Mouse (Mus musculus) heart, embryonic 15.5 days (tissue): ENCODE results near the gene Taf6l. TPM values are rescaled to one million over a fixed set of nuclear protein-coding genes. Genes with fewer than 3 reads are reported as not detected.

Experiments
- ATAC-seq: fragments of 200-750 bp; cut with Nextera tagmentation; replicated peaks from 2 replicates; pipeline ENCODE4 v1.8.0; 2017; ENCODE audit warnings: low read depth, moderate TSS enrichment; ENCODE audit not compliant: insufficient number of reproducible peaks, insufficient read depth, low FRiP score
- H3K27ac ChIP-seq: fragments of 300-500 bp; sonication (generic); 2 replicates; pipeline ENCODE4 v1.5.1; 2015; ENCODE audit warnings: mild to moderate bottlenecking, inconsistent platforms
- H3K27me3 ChIP-seq: fragments of 300-500 bp; sonication (generic); 2 replicates; pipeline ENCODE4 v1.6.1; 2015; ENCODE audit warnings: inconsistent platforms
- H3K36me3 ChIP-seq: fragments of 300-500 bp; sonication (generic); 2 replicates; pipeline ENCODE4 v1.6.1; 2015; ENCODE audit warnings: mild to moderate bottlenecking, inconsistent platforms
- H3K4me1 ChIP-seq: fragments of 300-500 bp; sonication (generic); replicated peaks from 2 replicates; pipeline ENCODE4 v1.6.1; 2015; ENCODE audit warnings: inconsistent platforms
- H3K4me2 ChIP-seq: fragments of 300-500 bp; sonication (generic); 2 replicates; pipeline ENCODE4 v1.6.1; 2015; ENCODE audit warnings: inconsistent platforms, mild to moderate bottlenecking, moderate library complexity
- H3K4me3 ChIP-seq: fragments of 300-500 bp; sonication (generic); 2 replicates; pipeline ENCODE4 v1.5.1; 2015; ENCODE audit warnings: mild to moderate bottlenecking, inconsistent platforms
- H3K9ac ChIP-seq: fragments of 300-500 bp; sonication (generic); 2 replicates; pipeline ENCODE4 v1.6.1; 2015; ENCODE audit warnings: mild to moderate bottlenecking, inconsistent platforms
- H3K9me3 ChIP-seq: fragments of 300-500 bp; sonication (generic); replicated peaks from 2 replicates; pipeline ENCODE4 v1.6.1; 2016; ENCODE audit warnings: inconsistent platforms
- WGBS: fragments of 180-500 bp; shearing (Covaris S2); methylation state at CpG from one replicate; pipeline ENCODE4 v1.1.7; 2015; ENCODE audit warnings: mixed read lengths; 5-methylcytosine and 5-hydroxymethylcytosine counted together
- polyA plus RNA-seq: library from polyadenylated mRNA; unstranded; fragments of >200 nt; fragmentation: Nextera tagmentation; extraction: Ambion mirVana; gene quantifications from 2 replicates; pipeline ENCODE4 v1.2.1, GENCODE M21; 2015

The Taf6l gene
- polyA plus RNA-seq, 1 experiment from 2014 or later = 15.4 TPM

DNA sequence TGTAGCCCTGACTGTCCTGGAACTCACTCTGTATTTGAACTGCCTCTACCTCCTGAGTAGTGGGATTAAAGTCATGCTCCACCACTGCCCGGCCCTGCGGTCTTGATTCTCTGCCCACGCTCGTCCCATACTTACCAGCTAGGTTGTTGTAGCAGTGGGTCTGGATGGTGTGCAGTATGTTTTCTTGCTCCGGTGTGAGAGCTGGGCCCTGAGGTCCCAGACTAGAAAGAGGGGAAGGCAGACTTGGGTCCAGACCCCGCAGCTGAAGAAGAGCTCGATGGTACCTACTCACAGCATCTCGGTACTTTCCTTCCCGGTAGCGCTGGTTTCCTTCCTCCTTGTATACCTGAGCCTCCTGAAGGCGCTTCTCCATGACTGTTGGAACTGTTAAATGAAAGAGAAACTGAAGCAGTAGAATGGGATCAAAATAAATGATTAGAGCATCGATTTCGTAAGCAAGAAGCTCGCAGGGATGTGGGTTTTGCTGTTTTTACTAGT, 32.1 kb upstream of the Taf6l start:
- Histone ChIP-seq H3K4me1 (peaks cover 37% of the 10 kb centered on the region), H3K36me3 (peaks cover 19% of the 10 kb centered on the region), H3K27ac (peak overlapping the region; percentile 99), H3K27me3 (no peaks in the 10 kb centered on the region), H3K4me2 (peak overlapping the region; percentile 83), H3K9ac (peak overlapping the region; percentile 65), H3K4me3 (peak overlapping the region; percentile 91), H3K9me3 (no peaks in the 10 kb centered on the region)
- WGBS = 18% methylated on average over 14 of the region's 14 CpGs
- no peak for ATAC-seq

DNA sequence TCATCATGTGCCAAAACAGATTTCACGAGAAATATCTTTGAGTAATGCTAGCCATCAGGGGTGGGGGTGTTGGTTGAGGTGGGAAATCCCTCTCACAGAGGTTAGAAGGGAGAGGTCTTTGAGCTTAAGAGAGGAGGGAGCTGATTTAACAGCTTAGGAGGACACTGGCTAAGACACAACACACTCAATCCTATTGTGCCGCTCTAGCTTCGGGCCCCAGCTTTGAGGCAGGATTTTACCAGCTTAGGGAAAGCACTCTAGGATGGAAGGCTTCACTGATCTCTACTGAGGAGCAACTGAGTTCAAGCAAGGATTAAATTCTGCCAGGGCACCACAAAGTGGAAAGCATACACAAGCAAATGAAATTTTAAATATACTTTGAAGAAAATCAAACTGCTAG, 30.8 kb upstream of the Taf6l start:
- no peak overlapping the region for H3K4me3 ChIP-seq
- no peak overlapping the region for H3K27ac ChIP-seq
- peaks cover 23% of the 10 kb centered on the region for H3K4me1 ChIP-seq
- 75% methylated on average over 3 of the region's 3 CpGs for WGBS
- peaks cover 24% of the 10 kb centered on the region for H3K36me3 ChIP-seq
- H3K27me3 ChIP-seq = no peaks in the 10 kb centered on the region
- H3K4me2 ChIP-seq = peak overlapping the region; percentile 1; the same call in 1 of the 2 replicates
- no peaks in the 10 kb centered on the region for H3K9me3 ChIP-seq
- no peak overlapping the region for H3K9ac ChIP-seq
- no peak for ATAC-seq

DNA sequence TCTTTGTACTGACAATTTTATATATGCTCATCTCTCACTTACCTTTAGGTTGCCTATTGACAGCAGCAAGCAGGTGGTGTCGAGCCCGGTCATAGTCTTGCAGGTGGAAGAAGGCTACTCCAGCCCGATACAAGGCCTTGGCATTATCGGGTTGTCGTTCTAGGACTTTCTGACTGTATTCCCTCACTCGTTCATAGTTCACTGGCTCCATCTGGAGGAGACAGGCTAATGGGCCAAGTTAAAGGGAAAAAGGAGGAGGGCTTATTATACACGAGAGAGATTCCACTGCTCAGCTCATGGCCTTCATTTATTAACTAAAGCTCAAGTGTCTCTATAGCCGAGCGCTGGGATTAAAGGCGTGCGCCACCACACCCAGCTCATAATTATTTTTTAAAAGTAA, 29.6 kb upstream of the Taf6l start:
- Histone ChIP-seq H3K27me3 (no peaks in the 10 kb centered on the region), H3K4me3 (no peak overlapping the region), H3K9me3 (no peaks in the 10 kb centered on the region), H3K36me3 (peaks cover 34% of the 10 kb centered on the region), H3K9ac (no peak overlapping the region), H3K4me1 (peaks cover 19% of the 10 kb centered on the region), H3K4me2 (no peak overlapping the region), H3K27ac (no peak overlapping the region)
- no peak for ATAC-seq
- 79% methylated on average over 11 of the region's 11 CpGs for WGBS

DNA sequence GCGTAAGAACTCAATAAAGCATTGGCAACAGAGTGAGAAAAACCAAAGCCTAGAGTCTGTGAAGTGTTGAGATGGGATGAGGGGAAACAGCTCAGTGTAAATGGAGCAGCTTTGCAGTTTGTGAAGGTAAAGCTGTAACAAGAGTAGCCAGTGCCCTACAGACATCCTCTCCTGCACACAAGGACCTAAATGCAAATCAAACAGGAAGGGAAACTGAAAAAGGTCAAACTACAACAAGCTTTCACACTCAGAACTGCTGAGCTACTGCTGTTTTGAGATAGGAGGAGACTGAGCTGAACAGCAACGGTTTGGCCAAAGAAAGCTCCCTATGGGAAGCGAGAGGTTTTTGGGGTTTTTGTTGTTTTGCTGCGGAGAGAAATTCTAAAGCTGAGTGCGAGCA, 20.6 kb upstream of the Taf6l start:
- no peak for ATAC-seq
- Histone ChIP-seq H3K9me3 (no peaks in the 10 kb centered on the region), H3K9ac (no peak overlapping the region), H3K4me1 (peaks cover 9% of the 10 kb centered on the region), H3K4me3 (no peak overlapping the region), H3K27ac (no peak overlapping the region), H3K4me2 (no peak overlapping the region), H3K36me3 (peaks cover 57% of the 10 kb centered on the region), H3K27me3 (no peaks in the 10 kb centered on the region)
- WGBS = 94% methylated on average over 5 of the region's 5 CpGs

DNA sequence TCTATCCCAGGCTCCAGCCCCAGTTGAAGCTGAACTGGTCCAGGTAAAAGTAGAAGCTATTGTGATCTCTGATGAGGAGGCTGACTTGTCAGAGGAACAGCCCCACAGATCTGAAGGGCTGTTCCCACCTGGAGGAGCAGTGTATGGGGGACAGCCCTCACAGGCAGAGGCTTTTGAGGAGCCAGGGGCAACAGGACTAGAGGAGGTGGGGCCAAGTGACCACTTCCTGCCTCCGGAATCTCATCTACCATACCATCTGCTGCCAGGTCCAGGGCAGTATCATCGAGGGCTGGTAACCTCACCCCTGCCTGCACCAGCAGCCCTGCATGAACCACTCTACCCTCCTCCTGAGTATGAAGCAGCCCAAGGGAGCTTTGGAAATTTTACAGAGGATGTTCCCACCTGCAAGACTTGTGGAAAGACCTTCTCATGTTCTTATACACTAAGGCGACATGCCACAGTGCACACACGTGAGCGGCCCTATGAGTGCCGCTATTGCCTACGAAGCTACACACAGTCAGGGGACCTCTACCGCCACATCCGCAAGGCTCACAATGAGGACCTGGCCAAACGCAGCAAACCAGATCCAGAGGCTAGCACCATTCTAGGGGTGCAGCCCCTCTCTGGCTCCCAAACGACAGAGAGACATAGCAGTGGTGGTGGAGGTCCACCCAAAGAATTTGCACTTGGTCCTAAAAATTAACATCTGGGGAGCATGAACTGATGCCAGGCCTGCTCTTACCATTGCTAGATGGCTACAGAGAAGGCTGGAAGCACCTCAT, 17.9 kb upstream of the Taf6l start:
- Histone ChIP-seq H3K27me3 (no peaks in the 10 kb centered on the region), H3K4me1 (peaks cover 12% of the 10 kb centered on the region), H3K9ac (no peak overlapping the region), H3K36me3 (peaks cover 36% of the 10 kb centered on the region), H3K4me2 (no peak overlapping the region), H3K27ac (no peak overlapping the region), H3K9me3 (no peaks in the 10 kb centered on the region), H3K4me3 (no peak overlapping the region)
- WGBS = 86% methylated on average over 11 of the region's 11 CpGs
- no peak for ATAC-seq

DNA sequence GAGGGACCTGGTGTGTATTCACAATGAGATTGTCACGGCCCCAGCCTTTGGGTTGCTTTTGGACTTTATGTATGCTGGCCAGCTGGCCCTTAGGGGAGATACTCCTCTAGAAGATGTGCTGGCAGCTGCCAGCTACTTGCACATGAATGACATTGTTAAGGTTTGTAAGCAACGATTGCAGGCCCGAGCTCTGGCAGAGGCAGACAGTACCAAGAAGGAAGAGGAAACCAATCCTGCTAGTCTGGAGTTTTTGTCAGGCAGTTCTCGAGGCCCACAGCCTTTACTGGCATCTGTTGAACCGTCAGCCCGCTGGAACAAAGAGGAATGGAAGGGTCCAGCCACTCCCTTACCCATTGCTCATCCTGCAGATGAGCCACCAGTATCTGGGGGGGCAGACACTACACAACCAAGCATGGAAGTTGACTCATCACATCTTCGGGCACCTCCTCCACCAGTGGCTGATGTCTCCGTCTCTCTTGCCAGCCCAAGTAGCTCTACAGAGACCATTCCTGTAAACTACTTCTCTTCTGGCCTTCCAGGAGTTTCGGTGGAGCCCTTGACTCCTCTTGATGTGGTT, 17.1 kb upstream of the Taf6l start:
- peaks cover 30% of the 10 kb centered on the region for H3K36me3 ChIP-seq
- peak overlapping the region; percentile 65 for H3K4me2 ChIP-seq
- H3K4me1 ChIP-seq = peaks cover 12% of the 10 kb centered on the region
- peak overlapping the region; percentile 71 for H3K4me3 ChIP-seq
- peak overlapping the region; percentile 62; the same call in 1 of the 2 replicates for H3K9ac ChIP-seq
- H3K9me3 ChIP-seq = no peaks in the 10 kb centered on the region
- H3K27ac ChIP-seq = peak overlapping the region; percentile 87; the same call in 1 of the 2 replicates
- no peaks in the 10 kb centered on the region for H3K27me3 ChIP-seq
- no peak for ATAC-seq
- 87% methylated on average over 9 of the region's 9 CpGs for WGBS

DNA sequence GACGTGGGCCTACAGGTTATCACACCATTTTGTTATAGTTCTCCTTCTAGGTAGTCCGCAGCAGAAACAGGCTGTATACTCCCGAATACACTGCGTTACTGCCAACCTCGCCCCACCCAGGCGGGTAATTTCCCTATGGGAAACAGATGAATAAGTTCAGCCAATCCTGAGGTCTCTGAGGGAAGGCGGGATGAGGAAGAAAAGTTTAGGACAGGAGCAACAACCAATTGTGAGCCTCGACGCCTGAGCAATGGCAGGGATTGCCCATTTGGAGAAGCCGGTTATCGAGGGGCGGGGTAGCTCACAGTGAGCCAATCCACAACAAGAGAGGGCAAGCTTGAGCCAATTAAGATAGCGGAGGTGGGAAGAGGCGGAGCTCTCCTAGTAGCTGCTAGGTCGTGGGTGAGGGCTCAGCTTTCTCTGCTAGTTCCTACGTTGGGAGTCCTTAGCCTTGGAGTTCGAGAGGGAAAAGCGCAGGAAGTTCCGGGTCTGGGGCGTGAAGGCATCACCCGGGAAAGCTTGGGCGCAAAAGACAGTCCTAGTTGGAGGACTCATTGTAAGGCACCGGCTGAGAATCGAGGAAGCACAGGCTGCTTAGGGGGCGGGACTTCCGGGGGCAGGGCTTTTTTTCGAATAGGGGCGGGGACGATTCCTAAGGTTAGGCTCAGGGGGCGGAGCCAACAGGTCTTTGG, 16.1 kb upstream of the Taf6l start, which contains the start of gene Zbtb3:
TSS of gene Zbtb3 (plus strand) at position 426 of the 692 bp plus-strand sequence.
- no peaks in the 10 kb centered on the region for H3K9me3 ChIP-seq
- under 1% methylated on average over 30 of the region's 30 CpGs for WGBS
- peak within 1 kb of the TSS; percentile 87 for H3K27ac ChIP-seq
- ATAC-seq = peak; percentile 96
- H3K27me3 ChIP-seq = no peaks in the 10 kb centered on the region
- peak within 1 kb of the TSS; percentile 71 for H3K4me3 ChIP-seq
- peak within 1 kb of the TSS; percentile 62 for H3K9ac ChIP-seq
- H3K36me3 ChIP-seq = peaks cover 20% of the 10 kb centered on the region
- H3K4me1 ChIP-seq = peaks cover 19% of the 10 kb centered on the region
- H3K4me2 ChIP-seq = peak within 1 kb of the TSS; percentile 65

DNA sequence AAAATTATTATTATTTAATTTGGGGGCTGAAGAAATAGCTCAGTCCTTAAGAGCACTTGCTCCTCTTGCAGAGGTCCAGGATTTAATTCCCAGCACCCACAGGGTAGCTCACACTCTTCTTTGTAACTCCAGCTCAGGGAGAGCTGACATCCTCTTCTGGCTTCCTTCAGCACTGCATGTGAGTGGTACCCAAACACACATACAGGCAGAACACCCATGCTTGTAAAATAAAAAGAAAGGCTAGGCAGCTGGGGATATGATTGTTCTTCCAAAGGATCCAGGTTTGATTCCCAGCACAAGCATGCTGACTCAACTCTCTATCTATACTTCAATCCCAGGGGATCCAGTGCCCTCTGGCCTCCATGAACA, 12.7 kb upstream of the Taf6l start:
- Histone ChIP-seq H3K27ac (no peak overlapping the region), H3K9me3 (no peaks in the 10 kb centered on the region), H3K36me3 (peaks cover 16% of the 10 kb centered on the region), H3K9ac (no peak overlapping the region), H3K4me3 (peak overlapping the region; percentile 89), H3K4me1 (peaks cover 21% of the 10 kb centered on the region), H3K27me3 (no peaks in the 10 kb centered on the region), H3K4me2 (peak overlapping the region; percentile 72)
- no peak for ATAC-seq

DNA sequence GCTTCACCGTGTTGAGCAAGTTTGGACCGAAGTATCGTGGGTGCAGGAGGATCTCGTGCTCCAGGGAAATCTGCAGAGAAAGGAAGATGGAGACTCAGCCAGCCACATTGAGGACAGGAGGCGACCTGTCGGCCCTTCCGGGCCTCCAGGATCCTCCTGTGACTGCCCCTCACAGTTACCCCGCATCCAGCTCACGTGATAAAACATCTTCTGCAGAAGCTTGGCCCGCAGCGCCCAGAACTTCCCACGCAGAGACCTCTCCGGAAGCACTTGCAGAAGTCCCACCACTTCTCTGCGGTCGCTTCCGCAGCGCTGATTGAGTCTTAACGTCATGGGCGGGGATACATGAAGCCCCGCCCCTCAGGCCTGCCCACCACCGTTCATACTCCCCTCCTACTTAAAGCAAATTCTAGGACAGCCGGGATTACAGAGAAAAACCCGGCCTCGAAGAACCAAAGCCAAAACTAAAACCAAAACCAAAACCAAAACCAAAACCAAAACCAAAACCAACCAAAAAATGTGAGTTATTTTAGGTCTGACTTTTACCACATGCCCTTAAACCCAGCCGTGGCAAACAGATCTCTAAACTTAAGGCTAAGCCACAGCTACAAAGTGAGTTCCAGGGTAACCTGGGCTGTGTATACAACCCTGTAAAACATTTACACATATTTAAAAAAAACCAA, 12.2 kb upstream of the Taf6l start, which contains the start of gene Polr2g:
TSS of gene Polr2g (minus strand) at position 314 of the 683 bp plus-strand sequence.
- H3K9me3 ChIP-seq = no peaks in the 10 kb centered on the region
- ATAC-seq = peak; percentile 76

DNA sequence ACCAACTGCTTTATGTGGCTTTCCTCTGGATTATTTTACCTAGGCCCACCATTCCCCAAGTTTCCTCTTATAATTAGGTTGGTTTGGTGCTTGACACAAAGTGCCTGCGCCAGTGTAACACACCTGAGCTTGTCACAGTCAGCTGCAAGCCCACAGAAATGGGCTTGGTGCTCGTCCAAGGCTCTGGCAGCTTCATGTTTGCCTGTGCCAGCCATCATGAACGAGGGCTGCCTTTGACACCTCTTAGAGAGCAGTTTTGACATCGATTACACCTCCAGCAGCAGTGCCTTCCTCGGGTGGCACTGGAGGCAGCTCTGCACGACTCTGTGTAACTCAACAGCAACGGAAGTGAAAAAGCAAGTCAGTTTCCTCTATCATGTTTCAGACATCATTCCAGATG, 4.0 kb upstream of the Taf6l start:
- peaks cover 34% of the 10 kb centered on the region for H3K36me3 ChIP-seq
- peaks cover 10% of the 10 kb centered on the region for H3K4me1 ChIP-seq
- no peak for ATAC-seq
- H3K9me3 ChIP-seq = no peaks in the 10 kb centered on the region
- no peak overlapping the region for H3K9ac ChIP-seq
- WGBS = 72% methylated on average over 7 of the region's 7 CpGs
- no peak overlapping the region for H3K27ac ChIP-seq
- H3K27me3 ChIP-seq = no peaks in the 10 kb centered on the region
- no peak overlapping the region for H3K4me3 ChIP-seq
- no peak overlapping the region for H3K4me2 ChIP-seq

More for the DNA sequence above, 12.2 kb upstream of the Taf6l start, which contains the start of gene Polr2g:
- WGBS = 2% methylated on average over 25 of the region's 25 CpGs
- no peaks in the 10 kb centered on the region for H3K27me3 ChIP-seq
- peak within 1 kb of the TSS; percentile 85 for H3K9ac ChIP-seq
- H3K4me2 ChIP-seq = peak within 1 kb of the TSS; percentile 72
- peak within 1 kb of the TSS; percentile 89 for H3K4me3 ChIP-seq
- peaks cover 19% of the 10 kb centered on the region for H3K4me1 ChIP-seq
- peaks cover 21% of the 10 kb centered on the region for H3K36me3 ChIP-seq
- H3K27ac ChIP-seq = peak within 1 kb of the TSS; percentile 68

DNA sequence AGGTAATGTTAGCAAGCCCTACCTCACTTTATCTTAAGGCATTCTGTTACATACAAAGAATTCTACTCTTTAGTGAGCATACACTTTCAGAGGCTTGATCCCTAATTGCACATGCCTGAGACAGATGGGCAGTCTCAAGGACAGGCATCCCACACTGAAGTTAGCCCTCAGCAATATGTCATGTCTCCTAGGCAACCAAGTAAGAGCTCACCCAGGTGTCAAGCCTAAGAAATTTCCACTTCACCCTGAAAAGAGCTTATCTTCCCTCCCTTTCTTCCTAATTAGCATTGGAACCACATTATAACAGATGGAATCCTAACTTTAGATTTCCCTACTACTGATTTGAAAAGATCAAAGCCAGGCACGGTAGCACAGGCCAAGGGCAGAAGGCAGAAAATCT, 3.0 kb upstream of the Taf6l start:
- Histone ChIP-seq H3K36me3 (peaks cover 24% of the 10 kb centered on the region), H3K4me3 (no peak overlapping the region), H3K4me1 (peaks cover 12% of the 10 kb centered on the region), H3K9ac (no peak overlapping the region), H3K27ac (no peak overlapping the region), H3K9me3 (no peaks in the 10 kb centered on the region), H3K27me3 (no peaks in the 10 kb centered on the region), H3K4me2 (no peak overlapping the region)
- 38% methylated on average over 1 of the region's 1 CpGs for WGBS
- ATAC-seq = no peak
